Mouse (Mus musculus) MEL (cell line): ENCODE results near the gene Olfr78.
A peak's percentile ranks its signal among the peaks of the same experiment; 100 is the strongest.

Experiments
- CTCF ChIP-seq, 3 experiments: IDR thresholded peaks in 2 of 3; conservative IDR thresholded peaks in 1 of 3; 2 replicates each; pipeline ENCODE4 v1.5.1; 2011 to 2012; ENCODE audit warnings: low read length in 3 of 3, low read depth in 2 of 3, mild to moderate bottlenecking in 2 of 3, improper control_type of control experiment in 1 of 3, inconsistent platforms in 1 of 3, mixed read lengths in 1 of 3, moderate library complexity in 1 of 3; ENCODE audit not compliant: control insufficient read depth in 1 of 3, insufficient read depth in 1 of 3, poor library complexity in 1 of 3, severe bottlenecking in 1 of 3
- GABPA ChIP-seq: IDR thresholded peaks from 2 replicates; pipeline ENCODE4 v1.6.1; 2012; ENCODE audit warnings: low read depth, mild to moderate bottlenecking, inconsistent platforms, low read length, improper control_type of control experiment, moderate library complexity
- HCFC1 ChIP-seq: IDR thresholded peaks from 2 replicates; pipeline ENCODE4 v1.6.1; 2012; ENCODE audit warnings: low read depth, mild to moderate bottlenecking, inconsistent platforms, low read length, improper control_type of control experiment, moderate library complexity
- POLR2A ChIP-seq, 2 experiments: IDR thresholded peaks; 2 replicates each; pipeline ENCODE4 v1.6.1; 2011 to 2012; ENCODE audit warnings: low read length in 2 of 2, mild to moderate bottlenecking in 2 of 2, control low read depth in 1 of 2, improper control_type of control experiment in 1 of 2, low read depth in 1 of 2, moderate library complexity in 1 of 2; ENCODE audit not compliant: control insufficient read depth in 1 of 2, insufficient read depth in 1 of 2, poor library complexity in 1 of 2
- ZC3H11A ChIP-seq: IDR thresholded peaks from 2 replicates; pipeline ENCODE4 v1.6.1; 2012; ENCODE audit warnings: low read depth, mild to moderate bottlenecking, inconsistent platforms, low read length, improper control_type of control experiment
- ZKSCAN1 ChIP-seq: IDR thresholded peaks from 2 replicates; pipeline ENCODE4 v1.6.1; 2012; ENCODE audit warnings: low read depth, mild to moderate bottlenecking, inconsistent platforms, low read length, improper control_type of control experiment, moderate library complexity

DNA sequence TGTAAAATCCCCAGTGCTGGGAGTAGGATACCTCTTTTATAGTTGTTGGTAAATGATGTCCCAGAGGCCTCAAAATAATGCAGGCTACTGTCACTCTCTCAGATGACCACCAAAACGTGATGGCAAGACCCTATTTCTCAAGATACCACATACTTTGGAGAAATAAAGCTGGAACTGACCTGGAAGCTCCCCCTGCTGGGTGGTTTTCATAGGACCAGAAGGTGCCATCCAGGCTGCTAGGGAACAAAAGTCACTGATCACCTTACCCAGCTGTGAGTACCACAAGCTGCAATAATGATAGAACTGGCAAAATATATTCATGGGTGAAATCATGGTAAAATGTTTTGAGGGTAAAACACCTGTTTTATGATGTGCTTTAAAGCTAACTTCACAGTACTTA is 7.2 kb downstream of the Olfr78 start:
- TF ChIP-seq POLR2A (IDR thresholded peaks at IDR 0.05; ENCODE audit: control insufficient read depth in 1 of 2, insufficient read depth in 1 of 2, low read depth in 1 of 2, low read length in 2 of 2, poor library complexity in 1 of 2) (no peak), CTCF (IDR thresholded peaks at IDR 0.05 in 2 of 3, conservative IDR thresholded peaks at IDR 0.05 in 1 of 3; ENCODE audit: control insufficient read depth in 1 of 3, insufficient read depth in 1 of 3, low read depth in 2 of 3, low read length in 3 of 3, poor library complexity in 1 of 3, severe bottlenecking in 1 of 3) (peak in 1 of 3 experiments; percentile 16; a peak in 1 of 6 replicates), GABPA (no peak), ZC3H11A (no peak), HCFC1 (no peak), ZKSCAN1 (no peak)
